Mouse (Mus musculus) lung, adult 2 months (tissue): ENCODE measurements around the gene Tmem38a. TPM values are rescaled to one million over a fixed set of nuclear protein-coding genes. Genes with fewer than 3 reads are reported as not detected.
A peak's percentile ranks its signal among the peaks of the same experiment; 100 is the strongest.

Experiments
- DNase-seq: peaks from one replicate; pipeline ENCODE4 v3.0.0; 2022
- H3K4me1 ChIP-seq: fragments of 200-500 bp; 2 replicates; pipeline ENCODE4 v1.6.1; 2011; ENCODE audit warnings: low read length; ENCODE audit not compliant: control insufficient read depth, insufficient read depth
- H3K4me3 ChIP-seq: fragments of 200-500 bp; replicated peaks from 2 replicates; pipeline ENCODE3; 2011; ENCODE audit warnings: low read depth, mild to moderate bottlenecking, control low read depth, low read length; ENCODE audit errors: extremely low read depth
- CTCF ChIP-seq: fragments of 200-500 bp; IDR thresholded peaks from 2 replicates; pipeline ENCODE4 v1.5.1; 2011; ENCODE audit warnings: mild to moderate bottlenecking, low read length, control low read depth; ENCODE audit not compliant: insufficient read depth
- POLR2A ChIP-seq: fragments of 200-500 bp; IDR thresholded peaks from 2 replicates; pipeline ENCODE4 v1.6.1; 2011; ENCODE audit warnings: low read depth, mild to moderate bottlenecking, control low read depth, low read length, borderline replicate concordance; ENCODE audit errors: extremely low read depth
- WGBS: fragments of 180-500 bp; shearing (Covaris S2); methylation state at CpG from one replicate; pipeline ENCODE4 v1.1.7; 2018; 5-methylcytosine and 5-hydroxymethylcytosine counted together
- polyA plus RNA-seq: library from polyadenylated mRNA; depleted of rRNA; stranded (reverse); fragments of >200 nt; gene quantifications from 2 replicates; pipeline ENCODE4 v1.2.3, GENCODE M21; 2012; rRNA removed

Tmem38a gene
- 39.3 and 101 TPM in 2 replicates for polyA plus RNA-seq

GRCm38 (mm10) chr8:72571611-72572473 lies at the start of gene Tmem38a:
Tmem38a (plus strand) TSS chr8:72572055.
- Histone ChIP-seq H3K4me3 (peak within 1 kb of the TSS; percentile 94), H3K4me1 (peaks cover 7% of the 10 kb centered on the region)
- TF ChIP-seq POLR2A (peak; percentile 56; the same call in 1 of the 2 replicates), CTCF (no peak)
- peak; percentile 76 for DNase-seq
- WGBS: 1% methylated on average over 45 of the region's 45 CpGs

- no peak overlapping the region for H3K4me3 ChIP-seq
- H3K4me1 ChIP-seq: peaks cover 2% of the 10 kb centered on the region; the same call in 1 of the 2 replicates
- no peak for DNase-seq
- TF ChIP-seq CTCF (no peak), POLR2A (no peak)
- 89% methylated on average over 1 of the region's 1 CpGs for WGBS
Measured at GRCm38 (mm10) chr8:72532103-72532502, 39.8 kb upstream of the Tmem38a start.

GRCm38 (mm10) chr8:72534888-72535287 lies 37.0 kb upstream of the Tmem38a start:
- WGBS: 92% methylated on average over 3 of the region's 3 CpGs
- TF ChIP-seq POLR2A: no peak
- no peak for TF ChIP-seq CTCF
- Histone ChIP-seq H3K4me1 (peaks cover 2% of the 10 kb centered on the region; the same call in 1 of the 2 replicates), H3K4me3 (no peak overlapping the region)
- DNase-seq: no peak

GRCm38 (mm10) chr8:72539234-72539633 lies 32.6 kb upstream of the Tmem38a start:
- peak; percentile 34; the same call in 1 of the 2 replicates for TF ChIP-seq CTCF
- no peak for TF ChIP-seq POLR2A
- no peak for DNase-seq
- Histone ChIP-seq H3K4me1 (no peaks in the 10 kb centered on the region), H3K4me3 (no peak overlapping the region)

GRCm38 (mm10) chr8:72547122-72547801 lies 24.6 kb upstream of the Tmem38a start:
- TF ChIP-seq POLR2A (no peak), CTCF (no peak)
- WGBS: 2% methylated on average over 27 of the region's 27 CpGs
- peaks cover 17% of the 10 kb centered on the region for H3K4me1 ChIP-seq
- peak overlapping the region; percentile 72 for H3K4me3 ChIP-seq
- DNase-seq: no peak

GRCm38 (mm10) chr8:72547802-72548643 lies 23.8 kb upstream of the Tmem38a start, which contains the start of gene Med26:
Med26 (minus strand) TSS chr8:72548270.
- Histone ChIP-seq H3K4me3 (peak within 1 kb of the TSS; percentile 88), H3K4me1 (peaks cover 17% of the 10 kb centered on the region)
- WGBS: under 1% methylated on average over 92 of the region's 92 CpGs
- peak; percentile 95 for DNase-seq
- no peak for TF ChIP-seq CTCF
- peak; percentile 39; the same call in 1 of the 2 replicates for TF ChIP-seq POLR2A

- TF ChIP-seq CTCF: no peak
- no peak for TF ChIP-seq POLR2A
- peak overlapping the region; percentile 88 for H3K4me3 ChIP-seq
- H3K4me1 ChIP-seq: peaks cover 17% of the 10 kb centered on the region
- WGBS: under 1% methylated on average over 45 of the region's 45 CpGs
- DNase-seq: peak; percentile 27
Measured at GRCm38 (mm10) chr8:72548644-72549313, 23.1 kb upstream of the Tmem38a start.

GRCm38 (mm10) chr8:72549314-72549892 lies 22.5 kb upstream of the Tmem38a start:
- TF ChIP-seq POLR2A (no peak), CTCF (no peak)
- peaks cover 17% of the 10 kb centered on the region for H3K4me1 ChIP-seq
- 4% methylated on average over 5 of the region's 5 CpGs for WGBS
- DNase-seq: peak; percentile 26
- H3K4me3 ChIP-seq: peak overlapping the region; percentile 88
